Mouse (Mus musculus) kidney, adult 9 months (tissue): Measurements from ENCODE around the gene Gm28035.

Experiments
- DNase-seq: peaks from one replicate; pipeline ENCODE4 v3.0.0; 2022

Gm28035 gene

DNA sequence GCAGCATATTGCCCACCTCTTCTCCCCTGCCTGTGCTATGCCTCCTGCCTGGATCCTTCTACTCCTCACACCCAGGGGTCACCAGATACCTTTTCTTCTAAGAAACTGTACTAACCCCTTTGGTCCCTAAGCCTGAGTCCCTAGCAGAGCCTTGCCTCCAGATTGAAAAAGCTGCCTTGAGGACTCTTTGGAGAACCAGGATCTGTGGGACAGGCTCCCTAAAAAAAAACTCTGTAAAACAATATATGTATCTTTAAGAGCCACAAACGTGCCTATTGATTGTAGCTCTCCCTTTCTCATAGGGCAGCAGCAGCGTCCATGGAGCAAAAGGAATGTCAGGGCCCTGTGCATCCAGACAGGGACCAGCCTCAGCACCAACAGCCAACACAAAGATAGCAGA lies at the start of gene Gm28035:
TSS of gene Gm28035 (plus strand) at position 301 of the 400 bp plus-strand sequence.
- no peak for DNase-seq

DNA sequence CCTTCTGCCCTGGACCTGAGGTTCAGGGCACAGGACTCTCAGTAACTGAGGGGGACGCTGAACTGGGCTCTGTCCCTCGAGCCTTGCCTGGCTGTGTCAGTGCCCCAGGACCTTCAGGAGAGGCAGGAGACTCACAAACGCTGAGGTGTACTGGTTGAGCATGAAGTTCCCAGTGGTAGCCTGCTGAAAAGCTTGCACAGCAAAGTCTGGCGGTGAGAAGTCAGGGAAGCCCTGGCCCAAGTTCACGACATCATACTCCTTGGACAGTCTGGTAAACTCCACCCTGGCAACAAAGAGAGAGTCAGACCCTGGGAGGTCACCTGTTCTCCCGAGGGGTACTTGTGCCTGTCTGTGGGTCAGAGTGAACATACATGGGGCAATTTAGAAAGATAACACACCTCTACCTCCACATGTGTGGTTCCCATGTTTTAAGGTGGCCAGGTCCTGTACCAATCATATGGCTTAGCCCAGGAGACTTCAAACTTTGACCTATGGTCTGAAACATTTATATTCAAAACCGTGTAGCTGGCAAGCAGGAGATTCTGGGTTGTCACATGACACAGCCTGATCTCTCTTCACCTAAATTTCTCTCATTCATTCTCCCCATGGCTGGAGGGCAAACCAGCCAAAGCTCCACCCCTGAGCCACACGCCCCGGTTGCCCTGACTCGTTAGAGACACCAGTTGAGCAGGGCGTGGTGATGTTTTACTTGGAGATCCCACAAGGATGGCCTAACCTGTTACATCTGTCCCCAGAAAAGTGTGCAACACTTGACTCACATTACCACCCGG lies 48.4 kb upstream of the Gm28035 start:
- DNase-seq = peak; percentile 77

DNA sequence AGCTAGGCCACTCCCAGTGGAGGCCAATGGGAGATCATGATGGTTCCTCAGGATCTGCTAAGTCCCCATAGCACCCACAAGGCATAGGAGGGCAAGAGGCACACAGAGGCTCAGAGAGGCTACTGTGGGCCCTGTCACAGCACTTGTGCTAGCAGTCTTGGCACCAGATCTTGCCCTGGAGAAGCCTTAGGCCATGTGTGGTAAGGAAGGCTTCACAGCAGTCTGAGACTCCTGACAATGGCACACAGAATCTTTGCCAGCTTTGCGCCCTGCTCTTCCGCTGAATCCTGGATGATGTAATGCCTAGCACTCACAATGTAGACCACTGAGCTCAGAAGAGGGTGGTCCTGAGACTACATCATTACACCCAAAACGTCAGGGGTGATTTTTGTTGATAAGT lies 45.7 kb upstream of the Gm28035 start:
- DNase-seq = no peak

DNA sequence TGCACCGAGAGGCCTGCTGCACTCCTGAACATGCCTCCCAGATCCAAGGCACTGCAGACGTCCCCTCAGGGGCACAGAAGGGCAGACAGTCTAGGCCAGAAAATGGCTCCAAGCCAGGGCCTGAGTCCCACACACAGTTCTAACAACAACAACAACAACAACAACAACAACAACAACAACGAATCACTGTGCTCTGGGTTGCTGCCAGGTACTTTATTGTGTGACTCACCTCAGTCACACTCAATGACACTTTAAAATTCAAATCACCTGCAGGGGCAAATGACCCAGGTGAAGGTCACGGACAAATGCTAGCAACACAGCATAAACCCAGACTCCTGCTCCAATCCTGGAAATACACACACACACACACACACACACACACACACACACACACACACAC lies 42.3 kb upstream of the Gm28035 start:
- DNase-seq = peak; percentile 68

DNA sequence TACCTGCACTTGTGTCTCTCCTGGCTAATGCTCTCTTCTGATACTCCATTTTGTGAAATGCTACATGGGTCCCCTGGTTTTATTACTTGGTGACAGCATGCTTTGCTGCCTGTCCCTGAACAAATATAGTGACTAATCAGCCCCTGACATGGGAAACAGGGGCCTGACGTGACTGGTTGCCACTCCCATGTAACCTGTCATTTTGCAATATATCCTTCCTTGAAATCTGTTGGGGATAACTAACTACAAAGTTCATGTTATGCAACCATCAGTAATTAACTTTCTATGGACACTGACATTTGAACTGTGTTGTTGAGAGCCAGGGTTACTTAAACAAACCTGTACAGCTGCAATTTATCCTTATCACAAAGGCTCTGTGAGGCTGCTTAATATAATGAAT lies 40.4 kb upstream of the Gm28035 start:
- DNase-seq = peak; percentile 62

- peak; percentile 78 for DNase-seq
Observed at GRCm38 (mm10) chr2:30200388-30200925, 39.9 kb upstream of the Gm28035 start.

GRCm38 (mm10) chr2:30203439-30203838 lies 36.9 kb upstream of the Gm28035 start:
- peak; percentile 74 for DNase-seq

DNA sequence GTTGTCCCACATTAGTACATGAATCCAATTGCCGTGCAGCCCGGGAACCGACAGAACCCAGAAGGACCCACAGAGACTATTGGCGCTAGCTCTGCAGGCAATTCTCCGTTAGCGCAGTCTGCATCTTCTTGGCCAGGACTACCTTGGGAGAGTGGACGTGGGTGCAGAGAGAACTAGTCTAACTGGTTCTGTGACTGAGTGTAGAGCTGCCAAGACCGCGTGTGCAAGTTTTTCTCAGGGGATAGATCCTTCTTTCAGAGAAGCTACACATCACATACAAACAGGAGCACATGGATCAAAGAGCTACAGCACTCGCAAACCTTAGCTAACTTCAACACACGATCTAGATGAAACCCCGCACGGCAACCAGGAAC lies 35.1 kb upstream of the Gm28035 start:
- no peak for DNase-seq

- peak; percentile 97 for DNase-seq
Observed at GRCm38 (mm10) chr2:30205629-30206357, 34.6 kb upstream of the Gm28035 start, which contains the start of gene Kyat1. Gene Kyat1 (minus strand): TSS chr2:30205847.

- DNase-seq = no peak
Observed at GRCm38 (mm10) chr2:30207401-30207800, 33.0 kb upstream of the Gm28035 start.

GRCm38 (mm10) chr2:30207886-30208285 lies 32.5 kb upstream of the Gm28035 start:
- DNase-seq = no peak

DNA sequence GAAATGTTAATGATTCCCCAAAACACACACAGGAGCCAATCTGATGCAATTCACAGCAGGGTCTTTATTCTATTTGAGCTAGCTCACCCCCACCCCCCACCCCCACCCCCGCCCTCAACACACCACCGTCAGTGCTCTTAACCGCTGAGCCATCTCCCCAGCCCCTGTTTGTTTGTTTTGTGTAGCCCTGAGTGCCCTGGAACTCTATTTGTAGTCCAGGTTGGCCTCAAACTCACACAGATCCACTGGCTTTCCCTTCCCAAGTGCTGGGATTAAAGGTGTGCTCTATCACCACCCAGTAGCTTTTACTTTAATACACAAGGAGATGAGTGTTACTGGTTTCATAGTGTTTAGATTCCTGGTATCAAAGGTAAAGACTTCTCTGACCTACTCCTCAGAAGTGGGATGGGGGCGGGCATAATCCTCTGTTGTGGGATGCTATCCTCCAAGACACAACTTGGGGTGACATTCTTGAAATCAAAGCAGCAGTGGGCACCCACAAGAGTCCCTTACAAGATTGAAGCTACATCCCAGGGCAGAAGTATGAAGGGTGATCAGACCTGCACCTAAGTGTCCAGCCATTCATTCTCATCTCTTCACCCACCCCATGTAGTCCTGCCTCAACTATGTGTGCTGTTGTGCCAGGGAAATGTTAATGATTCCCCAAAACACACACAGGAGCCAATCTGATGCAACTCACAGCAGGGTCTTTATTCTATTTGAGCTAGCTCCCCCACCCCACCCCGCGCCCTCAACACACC lies 28.8 kb upstream of the Gm28035 start:
- DNase-seq = no peak

- no peak for DNase-seq
Observed at GRCm38 (mm10) chr2:30212169-30212545, 28.2 kb upstream of the Gm28035 start.

GRCm38 (mm10) chr2:30212951-30213350 lies 27.4 kb upstream of the Gm28035 start:
- peak; percentile 57 for DNase-seq

- DNase-seq = no peak
Observed at GRCm38 (mm10) chr2:30214745-30215144, 25.6 kb upstream of the Gm28035 start.

GRCm38 (mm10) chr2:30215493-30215892 lies 24.9 kb upstream of the Gm28035 start:
- peak; percentile 44 for DNase-seq

DNA sequence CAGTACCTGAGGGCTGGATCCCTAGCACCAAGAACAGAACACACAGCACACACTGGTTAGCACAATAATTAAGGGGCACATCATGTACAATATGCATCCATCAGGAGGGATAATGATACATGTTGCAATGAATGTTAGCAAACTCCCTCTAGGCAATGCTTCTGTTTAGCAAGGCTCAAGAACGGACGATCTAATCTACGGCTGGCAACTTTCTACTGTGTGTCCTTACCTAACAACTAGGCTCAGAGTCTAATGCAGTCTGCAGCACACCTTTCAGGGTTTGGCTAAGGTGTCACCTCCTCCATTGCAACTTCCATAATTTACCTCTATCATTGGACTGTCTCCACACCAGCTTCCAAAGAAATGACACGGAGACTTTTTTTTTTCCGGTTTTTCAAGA lies 24.1 kb upstream of the Gm28035 start:
- DNase-seq = no peak

GRCm38 (mm10) chr2:30235593-30235992 lies 4.8 kb upstream of the Gm28035 start:
- peak; percentile 68 for DNase-seq

- peak; percentile 47 for DNase-seq
Observed at GRCm38 (mm10) chr2:30236426-30237198, 3.8 kb upstream of the Gm28035 start.

DNA sequence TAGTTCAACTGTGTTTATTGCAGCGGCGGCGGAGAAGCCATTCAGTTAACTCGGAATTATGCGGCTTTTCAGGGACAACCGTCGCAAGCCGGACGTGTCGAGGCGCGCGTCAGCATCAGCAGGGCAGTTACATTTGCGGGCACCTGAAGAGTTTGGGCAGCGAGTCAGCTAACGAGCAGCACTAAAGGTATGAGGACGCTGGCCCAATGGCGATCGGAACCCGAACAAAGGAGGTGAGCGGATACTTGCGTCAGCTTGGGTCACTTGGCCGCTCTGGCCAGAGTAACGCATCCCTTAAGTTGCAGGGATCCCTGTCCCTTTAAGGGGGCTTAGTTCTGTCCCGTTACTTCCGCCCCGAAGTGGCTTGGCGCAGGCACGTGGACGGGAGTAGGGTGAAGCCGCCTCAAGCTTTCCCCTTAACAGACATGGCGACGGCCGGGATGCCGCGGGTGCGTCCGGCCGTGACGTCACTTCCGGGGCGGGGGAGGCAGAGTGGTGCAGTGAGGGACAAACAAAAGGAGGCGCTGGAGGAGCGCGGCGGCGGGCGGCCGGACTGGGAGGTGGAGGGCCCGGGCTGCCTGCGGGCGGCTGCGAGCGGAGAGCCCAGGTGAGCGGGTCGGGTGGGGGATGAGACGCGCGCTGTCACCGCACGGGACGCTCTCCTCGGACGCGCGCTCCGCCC lies 3.0 kb upstream of the Gm28035 start, which contains the start of gene Lrrc8a:
TSS of gene Lrrc8a (plus strand) at position 517 of the 682 bp plus-strand sequence.
- peak; percentile 100 for DNase-seq

GRCm38 (mm10) chr2:30237881-30238280 lies 2.5 kb upstream of the Gm28035 start:
- DNase-seq = peak; percentile 81
